Mouse (Mus musculus) myocyte (in vitro differentiated cells): ENCODE measurements around the gene Gm45623. TPM values are rescaled to one million over a fixed set of nuclear protein-coding genes. Genes with fewer than 3 reads are reported as not detected.

Source experiments
- H3K27me3 ChIP-seq: one replicate; pipeline ENCODE4 v1.6.1; 2011; ENCODE audit not compliant: control insufficient read depth, insufficient read depth, insufficient read length
- H3K36me3 ChIP-seq: one replicate; pipeline ENCODE4 v1.6.1; 2011; ENCODE audit not compliant: control insufficient read depth, insufficient read depth
- H3K4me2 ChIP-seq: one replicate; pipeline ENCODE4 v1.6.1; 2011; ENCODE audit warnings: low read depth, control low read depth
- H3K4me3 ChIP-seq: one replicate; pipeline ENCODE4 v1.5.1; 2011; ENCODE audit warnings: mild to moderate bottlenecking, control low read depth, moderate library complexity
- H3K79me2 ChIP-seq: one replicate; pipeline ENCODE4 v1.6.1; 2011; ENCODE audit not compliant: control insufficient read depth, insufficient read depth
- H3ac ChIP-seq: one replicate; pipeline ENCODE4 v1.6.1; 2011; ENCODE audit not compliant: control insufficient read depth, insufficient read length
- CEBPB ChIP-seq: IDR thresholded peaks from 2 replicates; pipeline ENCODE4 v1.6.1; 2011; ENCODE audit warnings: mild to moderate bottlenecking, moderate library complexity; ENCODE audit not compliant: poor library complexity, insufficient read depth, severe bottlenecking
- E2F4 ChIP-seq: IDR thresholded peaks from one replicate; pipeline ENCODE4 v1.6.1; 2011; ENCODE audit warnings: mild to moderate bottlenecking, control low read depth, moderate library complexity; ENCODE audit not compliant: insufficient read depth
- MAX ChIP-seq: IDR thresholded peaks from one replicate; pipeline ENCODE4 v1.6.1; 2011; ENCODE audit warnings: low read depth, mild to moderate bottlenecking, control low read depth
- MYOD1 ChIP-seq, 3 experiments: IDR thresholded peaks; one replicate each; pipeline ENCODE4 v1.6.1; 2011; ENCODE audit warnings: control low read depth in 2 of 3, low read depth in 2 of 3, mild to moderate bottlenecking in 2 of 3, moderate library complexity in 1 of 3; ENCODE audit not compliant: insufficient read length in 2 of 3, control insufficient read depth in 1 of 3
- MYOG ChIP-seq, 3 experiments: IDR thresholded peaks; one replicate each; pipeline ENCODE4 v1.6.1; 2011; ENCODE audit warnings: control low read depth in 2 of 3, low read depth in 2 of 3, mild to moderate bottlenecking in 2 of 3; ENCODE audit not compliant: insufficient read length in 2 of 3, control insufficient read depth in 1 of 3, insufficient read depth in 1 of 3
- POLR2A ChIP-seq: IDR thresholded peaks from one replicate; pipeline ENCODE4 v1.6.1; 2011; ENCODE audit warnings: low read depth, mild to moderate bottlenecking, control low read depth, moderate library complexity; ENCODE audit not compliant: insufficient read length
- POLR2AphosphoS2 ChIP-seq: IDR thresholded peaks from one replicate; pipeline ENCODE4 v1.6.1; 2011; ENCODE audit warnings: low read depth, control low read depth; ENCODE audit not compliant: insufficient read length
- REST ChIP-seq: IDR thresholded peaks from one replicate; pipeline ENCODE4 v1.6.1; 2011; ENCODE audit warnings: mild to moderate bottlenecking, control low read depth, moderate library complexity; ENCODE audit not compliant: insufficient read depth, insufficient read length
- SRF ChIP-seq: IDR thresholded peaks from one replicate; pipeline ENCODE4 v1.6.1; 2011; ENCODE audit warnings: low read depth; ENCODE audit not compliant: control insufficient read depth, insufficient read length
- TCF12 ChIP-seq: IDR thresholded peaks from one replicate; pipeline ENCODE4 v1.6.1; 2011; ENCODE audit warnings: mild to moderate bottlenecking, control low read depth; ENCODE audit not compliant: poor library complexity, insufficient read depth, severe bottlenecking
- TCF3 ChIP-seq: IDR thresholded peaks from one replicate; pipeline ENCODE4 v1.6.1; 2011; ENCODE audit warnings: low read depth, control low read depth; ENCODE audit not compliant: insufficient read length
- USF1 ChIP-seq: IDR thresholded peaks from one replicate; pipeline ENCODE4 v1.6.1; 2011; ENCODE audit warnings: low read depth, mild to moderate bottlenecking, control low read depth, moderate library complexity
- polyA plus RNA-seq: library from polyadenylated mRNA; unstranded; fragments of >200 nt; fragmentation: generic; extraction: Trizol; gene quantifications from one replicate; pipeline ENCODE4 v1.2.1, GENCODE M21; 2012; ENCODE audit warnings: missing spikeins

Gene Gm45623
- polyA plus RNA-seq, 1 experiment = not detected

DNA sequence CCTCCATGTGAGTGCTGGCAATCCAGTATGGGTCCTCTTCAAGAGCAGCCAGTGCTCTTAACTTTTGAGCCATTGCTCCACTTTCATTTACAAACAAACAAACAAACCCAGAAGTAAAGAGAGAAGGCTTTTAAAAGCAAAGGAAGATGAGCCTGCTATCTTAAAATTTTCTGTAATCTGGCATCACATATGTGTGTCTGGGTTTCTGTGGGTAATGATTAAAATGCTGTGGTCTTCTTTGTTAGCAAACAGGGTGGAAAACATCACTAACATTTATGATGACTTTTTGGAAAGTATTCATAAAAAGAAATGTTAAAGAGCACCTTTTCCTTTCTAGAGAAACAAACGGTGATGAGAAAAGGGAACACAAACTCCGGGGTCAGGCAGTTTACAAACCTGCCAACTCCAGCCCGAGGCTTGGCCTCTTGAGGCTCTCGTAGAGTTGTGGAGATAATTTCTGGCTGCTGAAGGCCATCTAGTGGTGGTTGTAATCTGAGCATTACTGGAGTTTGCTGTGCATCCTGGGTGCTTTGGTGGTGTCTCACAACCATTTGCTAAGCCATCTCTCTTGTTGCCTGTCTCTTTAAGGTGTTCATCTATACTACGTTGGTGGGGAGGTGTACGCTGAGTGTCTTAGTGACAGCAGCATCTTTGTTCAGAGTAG, 18.3 kb downstream of the Gm45623 start:
- Histone ChIP-seq H3K4me3 (no peak overlapping the region), H3ac (no peak overlapping the region), H3K36me3 (peaks cover 68% of the 10 kb centered on the region), H3K4me2 (no peak overlapping the region), H3K79me2 (no peaks in the 10 kb centered on the region), H3K27me3 (no peaks in the 10 kb centered on the region)
- TF ChIP-seq MYOG (IDR thresholded peaks at IDR 0.05; ENCODE audit: control insufficient read depth in 1 of 3, insufficient read depth in 1 of 3, insufficient read length in 2 of 3, low read depth in 2 of 3) (no peak), POLR2A (no peak), MAX (no peak), E2F4 (no peak), REST (no peak), USF1 (no peak), TCF12 (no peak), SRF (no peak)

DNA sequence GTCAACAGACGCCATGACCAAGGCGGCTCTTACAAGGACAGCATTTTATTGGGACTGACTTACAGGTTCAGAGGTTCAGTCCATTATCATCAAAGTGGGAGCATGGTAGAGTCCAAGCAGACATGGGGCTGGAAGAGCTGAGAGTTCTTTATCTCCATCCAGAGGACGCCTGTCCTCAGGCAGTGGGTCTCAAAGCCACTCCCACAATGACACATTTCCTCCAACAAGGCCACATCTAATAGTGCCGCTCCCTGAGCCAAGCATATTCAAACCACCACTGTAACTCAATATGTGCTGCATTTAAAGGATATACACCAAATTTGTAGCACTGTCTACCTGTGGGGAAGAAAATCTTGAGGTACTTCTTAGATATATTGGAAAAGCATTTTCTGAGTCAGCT, 19.0 kb downstream of the Gm45623 start:
- TF ChIP-seq REST (no peak), USF1 (no peak), CEBPB (no peak), POLR2AphosphoS2 (no peak), E2F4 (no peak), MYOD1 (IDR thresholded peaks at IDR 0.05; ENCODE audit: control insufficient read depth in 1 of 3, insufficient read length in 2 of 3, low read depth in 2 of 3) (no peak)

DNA sequence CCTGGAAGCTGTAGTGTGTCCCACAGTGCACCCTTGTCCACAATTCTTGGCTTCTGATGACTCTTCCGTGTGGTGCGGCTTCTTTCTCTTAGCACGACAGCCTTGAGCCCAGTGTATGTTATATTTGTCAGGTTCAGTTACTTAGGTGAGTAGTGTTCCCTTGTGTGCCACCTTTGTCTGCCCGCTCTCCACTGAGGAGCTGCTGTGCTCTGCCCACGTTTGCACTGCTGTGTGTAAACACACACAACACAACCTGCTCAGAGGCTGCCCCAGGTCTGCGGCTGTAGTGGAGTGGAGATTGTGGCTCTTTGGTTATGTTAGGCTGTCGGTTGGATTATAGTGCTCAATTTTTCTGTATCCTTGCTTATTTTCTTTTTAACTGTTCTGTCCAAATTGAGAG, 24.6 kb downstream of the Gm45623 start:
- H3ac ChIP-seq = no peak overlapping the region
- peaks cover 14% of the 10 kb centered on the region for H3K79me2 ChIP-seq
- no peak overlapping the region for H3K4me2 ChIP-seq
- TF ChIP-seq E2F4 (no peak), MYOD1 (IDR thresholded peaks at IDR 0.05; ENCODE audit: control insufficient read depth in 1 of 3, insufficient read length in 2 of 3, low read depth in 2 of 3) (no peak), SRF (no peak), REST (no peak), USF1 (no peak), POLR2A (no peak), MAX (no peak), POLR2AphosphoS2 (no peak), CEBPB (no peak), MYOG (IDR thresholded peaks at IDR 0.05; ENCODE audit: control insufficient read depth in 1 of 3, insufficient read depth in 1 of 3, insufficient read length in 2 of 3, low read depth in 2 of 3) (no peak), TCF3 (no peak), TCF12 (no peak)
- H3K4me3 ChIP-seq = no peak overlapping the region
- peaks cover 64% of the 10 kb centered on the region for H3K36me3 ChIP-seq
- no peaks in the 10 kb centered on the region for H3K27me3 ChIP-seq

More for the DNA sequence above, 19.0 kb downstream of the Gm45623 start:
- H3K36me3 ChIP-seq = peaks cover 70% of the 10 kb centered on the region
- H3K4me2 ChIP-seq = no peak overlapping the region
- no peak overlapping the region for H3ac ChIP-seq
- no peak overlapping the region for H3K4me3 ChIP-seq
- H3K79me2 ChIP-seq = no peaks in the 10 kb centered on the region
- H3K27me3 ChIP-seq = no peaks in the 10 kb centered on the region

DNA sequence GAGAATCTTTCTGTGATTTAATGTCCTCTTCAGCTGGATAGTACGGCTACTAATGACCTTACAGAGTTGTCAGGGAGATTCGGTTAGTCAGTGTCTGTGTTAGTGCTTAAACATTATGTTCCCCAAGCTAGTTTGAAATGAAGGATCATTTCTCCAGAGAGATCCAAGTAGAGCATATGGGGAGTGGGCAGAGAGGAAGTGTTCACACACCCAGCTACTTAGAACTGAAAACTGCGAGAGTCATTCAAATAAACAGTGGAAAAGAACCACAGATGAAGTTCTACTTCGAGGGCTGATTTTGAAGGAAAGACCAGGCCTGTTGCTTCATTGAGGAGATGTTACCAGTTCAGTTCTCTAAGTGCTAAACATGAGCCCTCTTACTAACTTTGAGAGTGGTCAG, 27.1 kb downstream of the Gm45623 start:
- Histone ChIP-seq H3K4me3 (no peak overlapping the region), H3K4me2 (no peak overlapping the region), H3K36me3 (peaks cover 53% of the 10 kb centered on the region), H3K79me2 (peaks cover 39% of the 10 kb centered on the region), H3K27me3 (no peaks in the 10 kb centered on the region), H3ac (no peak overlapping the region)
- TF ChIP-seq MYOD1 (IDR thresholded peaks at IDR 0.05; ENCODE audit: control insufficient read depth in 1 of 3, insufficient read length in 2 of 3, low read depth in 2 of 3) = no peak

DNA sequence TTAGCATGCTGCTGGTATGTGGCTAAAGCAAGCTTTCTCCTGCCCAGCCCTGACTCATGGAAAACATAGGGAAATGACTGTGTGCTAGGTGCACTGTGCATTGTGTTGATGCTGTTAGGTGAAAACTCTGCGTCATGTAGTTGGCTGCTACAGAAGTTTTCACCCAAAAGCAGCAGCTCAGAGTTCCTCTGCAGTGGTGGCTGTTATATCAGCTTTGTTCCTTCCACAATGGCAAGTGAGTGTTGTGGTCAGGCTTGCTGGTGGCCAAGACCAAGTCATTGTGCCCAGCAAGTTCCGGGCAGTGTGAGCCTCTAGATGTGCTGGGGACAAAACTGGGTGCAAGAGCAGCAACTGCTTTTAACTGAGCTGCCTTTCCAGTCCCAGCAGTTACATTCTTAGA, 41.4 kb downstream of the Gm45623 start:
- H3K36me3 ChIP-seq = peaks cover 6% of the 10 kb centered on the region
- no peaks in the 10 kb centered on the region for H3K27me3 ChIP-seq
- no peak overlapping the region for H3ac ChIP-seq
- H3K4me3 ChIP-seq = no peak overlapping the region
- TF ChIP-seq TCF3 = no peak
- no peak for TF ChIP-seq MYOD1 (IDR thresholded peaks at IDR 0.05; ENCODE audit: control insufficient read depth in 1 of 3, insufficient read length in 2 of 3, low read depth in 2 of 3)
- no peak for TF ChIP-seq CEBPB
- no peak for TF ChIP-seq POLR2A
- TF ChIP-seq MAX = no peak
- TF ChIP-seq SRF = no peak
- no peak for TF ChIP-seq POLR2AphosphoS2
- no peak for TF ChIP-seq USF1
- TF ChIP-seq TCF12 = no peak
- TF ChIP-seq E2F4 = no peak
- TF ChIP-seq REST = no peak
- peaks cover 55% of the 10 kb centered on the region for H3K79me2 ChIP-seq
- no peak overlapping the region for H3K4me2 ChIP-seq
